7 mouse cellular contexts compared by ENCODE assay signal in genomic region chr12:40445648-40446449, GRCm38 (mm10). TPM values are rescaled to one million over a fixed set of nuclear protein-coding genes. Genes with fewer than 3 reads are reported as not detected.
DNase-seq lines count a peak whose midpoint lies in the region; ATAC-seq lines count a peak whose summit lies in the region.

Gene Zfp277 (minus strand): TSS chr12:40445902.
Gene Dock4 (plus strand): TSS chr12:40445952.

- H3K27ac ChIP-seq in intestine, embryonic 16.5 days (ENCODE audit: low read length) = peak within 1 kb of the TSS; percentile 70
- peak within 1 kb of the TSS; percentile 87 for H3K27ac ChIP-seq in midbrain, embryonic 11.5 days (ENCODE audit: low read depth, low read length)

- H3K27me3 ChIP-seq in intestine, embryonic 16.5 days (replicated peaks; ENCODE audit: control insufficient read depth, insufficient read depth, low read length) = no peaks in the 10 kb centered on the region
- H3K27me3 ChIP-seq in midbrain, embryonic 11.5 days (ENCODE audit: control insufficient read depth, insufficient read depth, low read length) = no peaks in the 10 kb centered on the region

- peak within 1 kb of the TSS; percentile 83 for H3K4me3 ChIP-seq in intestine, embryonic 16.5 days (ENCODE audit: low read length)
- peak within 1 kb of the TSS; percentile 63 for H3K4me3 ChIP-seq in midbrain, embryonic 11.5 days (ENCODE audit: low read depth, low read length)

- H3K9me3 ChIP-seq in intestine, embryonic 16.5 days (ENCODE audit: control insufficient read depth, low read length) = no peaks in the 10 kb centered on the region
- H3K9me3 ChIP-seq in midbrain, embryonic 11.5 days (ENCODE audit: control insufficient read depth, low read length) = no peaks in the 10 kb centered on the region

- peak within 1 kb of the TSS; percentile 84 for H3K9ac ChIP-seq in intestine, embryonic 16.5 days (ENCODE audit: low read depth, low read length)
- peak within 1 kb of the TSS; percentile 90 for H3K9ac ChIP-seq in midbrain, embryonic 11.5 days (ENCODE audit: low read length)

- under 1% methylated on average over 80 of the region's 80 CpGs for WGBS in intestine, embryonic 16.5 days
- WGBS in midbrain, embryonic 11.5 days = under 1% methylated on average over 80 of the region's 80 CpGs

- H3K4me1 ChIP-seq in intestine, embryonic 16.5 days (ENCODE audit: control insufficient read depth, insufficient read depth, low read length) = peaks cover 18% of the 10 kb centered on the region
- H3K4me1 ChIP-seq in midbrain, embryonic 11.5 days (ENCODE audit: control insufficient read depth, insufficient read depth, low read length) = peaks cover 14% of the 10 kb centered on the region

- H3K36me3 ChIP-seq in intestine, embryonic 16.5 days (ENCODE audit: control insufficient read depth, insufficient read depth, low read length) = no peaks in the 10 kb centered on the region
- H3K36me3 ChIP-seq in midbrain, embryonic 11.5 days (ENCODE audit: control insufficient read depth, insufficient read depth, low read length) = no peaks in the 10 kb centered on the region

- peak; percentile 98 for ATAC-seq in intestine, embryonic 16.5 days
- ATAC-seq in midbrain, embryonic 11.5 days (ENCODE audit: low FRiP score) = peak; percentile 98

- peak; percentile 99 for DNase-seq in adrenal gland, adult 8-10 months
- DNase-seq in embryo, embryonic 9.5 days (ENCODE audit: extremely low spot score) = peak; percentile 97
- peak; percentile 93 to 99 for DNase-seq in gastrocnemius, postnatal 4 days (ENCODE audit: low spot score in 2 of 2)
- peak; percentile 98 to 99 for DNase-seq in left cerebral cortex, postnatal 36 days (ENCODE audit: low spot score in 2 of 2)
- peak; percentile 100 for DNase-seq in midbrain, embryonic 11.5 days (ENCODE audit: low spot score, missing footprints)
- peak; percentile 98 for DNase-seq in skeletal muscle tissue, adult 2 months (ENCODE audit: low read depth, low spot score)

- intact Hi-C loops in left cerebral cortex, postnatal 36 days (cut with DNase I) = loop anchor here (2.0 to 5.0 kb wide), 3 partner anchors 41 to 236 kb away; no protein-coding TSS in a partner anchor

- peak within 1 kb of the TSS; percentile 95 for H3K4me2 ChIP-seq in intestine, embryonic 16.5 days (ENCODE audit: low read depth, low read length)
- peak within 1 kb of the TSS; percentile 89 for H3K4me2 ChIP-seq in midbrain, embryonic 11.5 days

RNA-seq across cellular contexts. Expression of gene Zfp277, which starts in this region (rescaled TPM):
- total RNA-seq in adrenal gland, adult 8-10 months (2022) = 10 to 100 TPM; 17.9 to 20.4 (median 19.4) TPM
- total RNA-seq in gastrocnemius, postnatal 4 days (2021) = 10 to 100 TPM; 14.8 to 17.9 TPM
- polyA plus RNA-seq in intestine, embryonic 16.5 days (2015; fragmentation: Nextera tagmentation; extraction: Ambion mirVana) = 27.7 and 29.3 TPM in 2 replicates
- 10 to 100 TPM; 16.6 to 20.1 TPM for total RNA-seq in left cerebral cortex, postnatal 36 days (2021)
- polyA plus RNA-seq in midbrain, embryonic 11.5 days (2014; fragmentation: Nextera tagmentation; extraction: Ambion mirVana) = 40.0 and 43.7 TPM in 2 replicates

RNA-seq across cellular contexts. Expression of gene Dock4, which starts in this region (rescaled TPM):
- 10 to 100 TPM; 17.5 to 29.9 (median 24.6) TPM for total RNA-seq in adrenal gland, adult 8-10 months (2022)
- total RNA-seq in gastrocnemius, postnatal 4 days (2021) = 10 to 100 TPM; 20.7 to 23.4 TPM
- polyA plus RNA-seq in intestine, embryonic 16.5 days (2015; fragmentation: Nextera tagmentation; extraction: Ambion mirVana) = 3.4 and 4.2 TPM in 2 replicates
- total RNA-seq in left cerebral cortex, postnatal 36 days (2021) = 10 to 100 TPM; 81.1 to 99.7 TPM
- 10.2 and 12.6 TPM in 2 replicates for polyA plus RNA-seq in midbrain, embryonic 11.5 days (2014; fragmentation: Nextera tagmentation; extraction: Ambion mirVana)

Comparison
In these comparisons a context has a peak if more than half of its experiments do, and no peak if none do; other contexts are left out.
1. Peak in every context shown above with its lines: DNase-seq, ATAC-seq, H3K4me3 ChIP-seq and H3K27ac ChIP-seq.